Mouse (Mus musculus) retina, postnatal 1 day (tissue): ENCODE data around the gene Selenbp2.
A peak's percentile ranks its signal among the peaks of the same experiment; 100 is the strongest.
"Not testable (repeated sequence)": the region's sequence is repeated elsewhere in the genome, so short reads cannot be mapped to it uniquely, and the experiment has no call there.

Experiments used
- DNase-seq: peaks from one replicate; pipeline ENCODE4 v3.0.0-alpha.2; 2012

The Selenbp2 gene

GRCm38 (mm10) chr3:94693329-94693825 is at the start of gene Selenbp2:
Gene Selenbp2, plus strand, starts transcription at chr3:94693556.
- no peak for DNase-seq

GRCm38 (mm10) chr3:94648755-94649590 is 44.4 kb upstream of the Selenbp2 start:
- peak; percentile 60 for DNase-seq

- DNase-seq = no peak
These were observed 42.9 kb upstream of the Selenbp2 start for GRCm38 (mm10) chr3:94650409-94650808.

- DNase-seq = peak; percentile 45
These were observed 39.4 kb upstream of the Selenbp2 start for GRCm38 (mm10) chr3:94653967-94654366.

- peak; percentile 27 for DNase-seq
These were observed 35.3 kb upstream of the Selenbp2 start for GRCm38 (mm10) chr3:94657852-94658739.

- DNase-seq = not testable (repeated sequence)
These were observed 34.6 kb upstream of the Selenbp2 start, which contains the start of gene Tuft1 for GRCm38 (mm10) chr3:94658740-94659095. Gene Tuft1, minus strand, starts transcription at chr3:94658872.

- peak; percentile 57 for DNase-seq
These were observed 34.1 kb upstream of the Selenbp2 start for GRCm38 (mm10) chr3:94659142-94659748.

- DNase-seq = not testable (repeated sequence)
These were observed 32.5 kb upstream of the Selenbp2 start for GRCm38 (mm10) chr3:94660841-94661240.

- DNase-seq = not testable (repeated sequence)
These were observed 28.1 kb upstream of the Selenbp2 start for GRCm38 (mm10) chr3:94665060-94665802.

GRCm38 (mm10) chr3:94665896-94666295 is 27.5 kb upstream of the Selenbp2 start:
- DNase-seq = not testable (repeated sequence)

- not testable (repeated sequence) for DNase-seq
These were observed 18.3 kb upstream of the Selenbp2 start for GRCm38 (mm10) chr3:94675101-94675500.

GRCm38 (mm10) chr3:94679351-94679841 is 14.0 kb upstream of the Selenbp2 start:
- DNase-seq = no peak

GRCm38 (mm10) chr3:94680032-94680431 is 13.3 kb upstream of the Selenbp2 start:
- DNase-seq = not testable (repeated sequence)

GRCm38 (mm10) chr3:94680783-94681182 is 12.6 kb upstream of the Selenbp2 start:
- no peak for DNase-seq

- DNase-seq = no peak
These were observed 9.7 kb upstream of the Selenbp2 start for GRCm38 (mm10) chr3:94683646-94684045.

- not testable (repeated sequence) for DNase-seq
These were observed 7.2 kb upstream of the Selenbp2 start for GRCm38 (mm10) chr3:94685989-94686772.

GRCm38 (mm10) chr3:94688698-94689097 is 4.7 kb upstream of the Selenbp2 start:
- not testable (repeated sequence) for DNase-seq

GRCm38 (mm10) chr3:94689195-94689594 is 4.2 kb upstream of the Selenbp2 start:
- not testable (repeated sequence) for DNase-seq

- not testable (repeated sequence) for DNase-seq
These were observed 3.2 kb upstream of the Selenbp2 start for GRCm38 (mm10) chr3:94690162-94690561.

GRCm38 (mm10) chr3:94690616-94691247 is 2.6 kb upstream of the Selenbp2 start:
- DNase-seq = no peak
